Mouse (Mus musculus): ENCODE measurements at regions not wholly inside any gene's neighbourhood (a gene's known extent, or its start where the extent isn't known, plus 50 kb on each side); places are given as distances from the start of the nearest gene placed in this dataset.

GRCm38 (mm10) chrX:11482141-11482540, 154.5 kb downstream of the H2al1j start:
- Histone ChIP-seq H3K4me3 (ENCODE audit: insufficient read depth in 1 of 2, low read depth in 2 of 2, low read length in 2 of 2) (no peak overlapping the region), H3K27me3 (ENCODE audit: control insufficient read depth, insufficient read depth, low read length) (no peaks in the 10 kb centered on the region), H3K27ac (no peak overlapping the region), H3K4me2 (ENCODE audit: low read depth) (no peak overlapping the region), H3K4me1 (replicated peaks; ENCODE audit: control insufficient read depth in 2 of 2, insufficient read depth in 2 of 2, low read length in 1 of 2) (no peaks in the 10 kb centered on the region), H3K9me3 (ENCODE audit: control insufficient read depth, low read length) (no peaks in the 10 kb centered on the region), H3K9ac (replicated peaks) (no peak overlapping the region), H3K36me3 (replicated peaks; ENCODE audit: control insufficient read depth, insufficient read depth, low read depth) (no peaks in the 10 kb centered on the region)
- DNase-seq (ENCODE audit: low read depth in 3 of 3, low spot score in 3 of 3) (no peak), ATAC-seq (ENCODE audit: insufficient read depth) (no peak)
- WGBS (ENCODE audit: insufficient replicate concordance): 59% methylated on average over 7 of the region's 7 CpGs
- no peak for TF ChIP-seq CTCF (IDR thresholded peaks at IDR 0.05; ENCODE audit: low read depth)
- TF ChIP-seq EP300 (IDR thresholded peaks at IDR 0.05; ENCODE audit: low read depth): no peak

GRCm38 (mm10) chrX:11486588-11486987, 159.0 kb downstream of the H2al1j start:
- Histone ChIP-seq H3K9me3 (ENCODE audit: control insufficient read depth, low read length) (no peaks in the 10 kb centered on the region), H3K4me3 (ENCODE audit: insufficient read depth in 1 of 2, low read depth in 2 of 2, low read length in 2 of 2) (no peak overlapping the region), H3K36me3 (replicated peaks; ENCODE audit: control insufficient read depth, insufficient read depth, low read depth) (no peaks in the 10 kb centered on the region), H3K27ac (no peak overlapping the region), H3K9ac (replicated peaks) (no peak overlapping the region), H3K4me2 (ENCODE audit: low read depth) (no peak overlapping the region), H3K4me1 (replicated peaks; ENCODE audit: control insufficient read depth in 2 of 2, insufficient read depth in 2 of 2, low read length in 1 of 2) (no peaks in the 10 kb centered on the region), H3K27me3 (ENCODE audit: control insufficient read depth, insufficient read depth, low read length) (no peaks in the 10 kb centered on the region)
- no peak for ATAC-seq (ENCODE audit: insufficient read depth)
- DNase-seq (ENCODE audit: low read depth in 3 of 3, low spot score in 3 of 3): no peak
- TF ChIP-seq EP300 (IDR thresholded peaks at IDR 0.05; ENCODE audit: low read depth) (no peak), CTCF (IDR thresholded peaks at IDR 0.05; ENCODE audit: low read depth) (no peak)
- WGBS (ENCODE audit: insufficient replicate concordance): 36% methylated on average over 2 of the region's 2 CpGs

GRCm38 (mm10) chrX:11487876-11488275, 160.3 kb downstream of the H2al1j start:
- Histone ChIP-seq H3K27me3 (ENCODE audit: control insufficient read depth, insufficient read depth, low read length) (no peaks in the 10 kb centered on the region; the same call in 1 of the 2 replicates), H3K36me3 (replicated peaks; ENCODE audit: control insufficient read depth, insufficient read depth, low read depth) (no peaks in the 10 kb centered on the region), H3K27ac (no peak overlapping the region), H3K4me1 (replicated peaks; ENCODE audit: control insufficient read depth in 2 of 2, insufficient read depth in 2 of 2, low read length in 1 of 2) (no peaks in the 10 kb centered on the region), H3K9me3 (ENCODE audit: control insufficient read depth, low read length) (no peaks in the 10 kb centered on the region), H3K4me3 (ENCODE audit: insufficient read depth in 1 of 2, low read depth in 2 of 2, low read length in 2 of 2) (no peak overlapping the region), H3K9ac (replicated peaks) (no peak overlapping the region), H3K4me2 (ENCODE audit: low read depth) (no peak overlapping the region)
- TF ChIP-seq EP300 (IDR thresholded peaks at IDR 0.05; ENCODE audit: low read depth) (no peak), CTCF (IDR thresholded peaks at IDR 0.05; ENCODE audit: low read depth) (no peak)
- ATAC-seq (ENCODE audit: insufficient read depth) (no peak), DNase-seq (ENCODE audit: low read depth in 3 of 3, low spot score in 3 of 3) (no peak)
- WGBS (ENCODE audit: insufficient replicate concordance): 46% methylated on average over 5 of the region's 5 CpGs

GRCm38 (mm10) chrX:11490146-11490693, 162.6 kb downstream of the H2al1j start:
- WGBS (ENCODE audit: insufficient replicate concordance): 65% methylated on average over 5 of the region's 5 CpGs
- no peak overlapping the region for H3K9ac ChIP-seq (replicated peaks)
- H3K9me3 ChIP-seq (ENCODE audit: control insufficient read depth, low read length): no peaks in the 10 kb centered on the region
- no peak overlapping the region for H3K4me3 ChIP-seq (ENCODE audit: insufficient read depth in 1 of 2, low read depth in 2 of 2, low read length in 2 of 2)
- no peaks in the 10 kb centered on the region for H3K4me1 ChIP-seq (replicated peaks; ENCODE audit: control insufficient read depth in 2 of 2, insufficient read depth in 2 of 2, low read length in 1 of 2)
- DNase-seq (ENCODE audit: low read depth in 3 of 3, low spot score in 3 of 3) (no peak), ATAC-seq (ENCODE audit: insufficient read depth) (no peak)
- TF ChIP-seq EP300 (IDR thresholded peaks at IDR 0.05; ENCODE audit: low read depth) (no peak), CTCF (IDR thresholded peaks at IDR 0.05; ENCODE audit: low read depth) (no peak)
- no peak overlapping the region for H3K4me2 ChIP-seq (ENCODE audit: low read depth)
- H3K36me3 ChIP-seq (replicated peaks; ENCODE audit: control insufficient read depth, insufficient read depth, low read depth): no peaks in the 10 kb centered on the region
- H3K27me3 ChIP-seq (ENCODE audit: control insufficient read depth, insufficient read depth, low read length): no peaks in the 10 kb centered on the region; the same call in 1 of the 2 replicates
- no peak overlapping the region for H3K27ac ChIP-seq

- Histone ChIP-seq H3K27me3 (ENCODE audit: control insufficient read depth, insufficient read depth, low read length) (no peaks in the 10 kb centered on the region; the same call in 1 of the 2 replicates), H3K36me3 (replicated peaks; ENCODE audit: control insufficient read depth, insufficient read depth, low read depth) (no peaks in the 10 kb centered on the region), H3K9me3 (ENCODE audit: control insufficient read depth, low read length) (no peaks in the 10 kb centered on the region), H3K4me1 (replicated peaks; ENCODE audit: control insufficient read depth in 2 of 2, insufficient read depth in 2 of 2, low read length in 1 of 2) (no peaks in the 10 kb centered on the region), H3K27ac (no peak overlapping the region), H3K4me3 (ENCODE audit: insufficient read depth in 1 of 2, low read depth in 2 of 2, low read length in 2 of 2) (no peak overlapping the region), H3K4me2 (ENCODE audit: low read depth) (no peak overlapping the region), H3K9ac (replicated peaks) (no peak overlapping the region)
- no peak for TF ChIP-seq EP300 (IDR thresholded peaks at IDR 0.05; ENCODE audit: low read depth)
- ATAC-seq (ENCODE audit: insufficient read depth) (no peak), DNase-seq (ENCODE audit: low read depth in 3 of 3, low spot score in 3 of 3) (no peak)
- WGBS (ENCODE audit: insufficient replicate concordance): 30% methylated on average over 5 of the region's 5 CpGs
These were observed 163.6 kb downstream of the H2al1j start for GRCm38 (mm10) chrX:11491235-11491634.

All from liver, embryonic 14.5 days (tissue).